Mouse (Mus musculus) MN1 (cell line): ENCODE data around the gene Pik3ip1.
A peak's percentile ranks its signal among the peaks of the same experiment; 100 is the strongest.

Experiments
- DNase-seq: peaks from one replicate; pipeline ENCODE4 v3.0.0-alpha.2; 2016; ENCODE audit warnings: low spot score

The Pik3ip1 gene

GRCm38 (mm10) chr11:3337173-3337955, 7.2 kb downstream of the Pik3ip1 start:
- DNase-seq = peak; percentile 87

DNA sequence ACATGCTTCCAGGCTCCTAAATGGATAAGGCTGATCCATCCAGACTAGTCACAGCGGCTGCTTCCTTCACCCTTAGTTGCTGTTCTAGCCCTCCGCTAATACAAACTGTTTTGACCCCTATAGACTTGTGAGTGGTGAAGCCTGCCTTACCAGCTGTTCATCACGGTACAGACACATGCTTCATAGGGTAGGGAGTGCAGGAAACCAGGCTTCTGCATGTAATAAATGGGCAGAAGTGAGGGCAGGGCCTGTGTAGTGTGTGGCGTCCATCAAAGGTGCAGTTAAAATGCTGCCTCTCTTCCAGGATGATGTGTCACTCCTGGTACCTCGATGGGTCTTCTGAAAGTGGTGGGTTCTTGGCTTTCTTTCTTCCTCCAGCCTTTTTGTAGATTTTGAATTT, 7.8 kb downstream of the Pik3ip1 start:
- DNase-seq = no peak

GRCm38 (mm10) chr11:3341476-3341875, 11.3 kb downstream of the Pik3ip1 start:
- DNase-seq = no peak

DNA sequence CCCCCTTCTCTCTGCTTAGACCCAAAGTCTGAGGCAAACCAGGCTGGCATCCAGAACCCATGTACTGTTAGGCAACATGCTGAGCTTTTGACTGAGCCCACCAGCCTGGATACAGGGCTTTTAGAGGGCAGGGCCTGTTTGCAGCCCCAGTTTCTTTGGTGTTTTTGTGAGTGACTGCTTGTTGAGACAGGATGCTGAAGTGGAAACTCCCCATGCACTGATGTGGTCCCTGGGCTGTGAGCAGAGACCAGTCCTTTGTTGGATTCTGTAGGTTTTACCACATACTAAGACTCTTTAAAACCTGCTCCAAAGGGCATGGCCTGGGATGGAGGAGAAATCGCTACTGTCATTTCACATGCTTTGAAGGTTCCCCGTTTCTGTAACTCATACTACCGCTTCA, 14.7 kb downstream of the Pik3ip1 start:
- no peak for DNase-seq

- no peak for DNase-seq
These were observed 16.1 kb downstream of the Pik3ip1 start for GRCm38 (mm10) chr11:3346351-3346750.

DNA sequence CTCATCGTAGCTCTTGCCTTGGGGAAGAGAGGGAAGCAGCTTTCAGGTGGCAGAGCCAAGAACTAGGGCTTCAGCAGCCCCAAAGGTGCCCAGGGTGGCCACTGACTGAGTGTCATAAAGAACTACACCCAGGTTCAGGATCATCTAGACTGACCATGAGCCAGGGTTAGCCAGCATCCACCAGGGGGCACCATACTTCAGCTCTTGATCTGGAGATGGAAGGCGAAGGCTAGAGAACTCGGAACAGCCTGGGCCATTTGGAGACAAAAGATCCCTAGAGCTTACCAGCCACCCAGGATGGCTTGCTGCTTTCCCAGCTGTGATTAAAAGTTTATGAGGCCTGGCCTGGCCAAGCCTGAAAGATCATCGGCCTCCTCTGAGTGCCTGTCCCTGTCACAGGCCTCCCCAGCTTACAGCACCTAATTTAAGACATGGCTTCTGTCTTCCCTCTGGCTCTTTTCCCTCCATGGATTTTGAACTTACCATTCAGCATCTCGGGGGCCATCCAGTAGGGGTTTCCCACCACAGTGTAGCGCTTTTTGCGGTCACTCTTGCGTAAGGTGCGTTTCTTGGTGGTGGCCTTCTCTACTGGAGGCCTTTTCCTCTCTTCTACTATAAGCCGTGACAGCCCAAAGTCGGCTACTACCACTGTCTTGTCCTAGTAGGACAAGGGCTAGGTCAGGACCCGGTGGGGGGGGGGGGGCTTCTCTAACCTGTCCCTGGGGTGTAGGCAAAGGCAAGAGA, 17.1 kb downstream of the Pik3ip1 start:
- DNase-seq = peak; percentile 95

DNA sequence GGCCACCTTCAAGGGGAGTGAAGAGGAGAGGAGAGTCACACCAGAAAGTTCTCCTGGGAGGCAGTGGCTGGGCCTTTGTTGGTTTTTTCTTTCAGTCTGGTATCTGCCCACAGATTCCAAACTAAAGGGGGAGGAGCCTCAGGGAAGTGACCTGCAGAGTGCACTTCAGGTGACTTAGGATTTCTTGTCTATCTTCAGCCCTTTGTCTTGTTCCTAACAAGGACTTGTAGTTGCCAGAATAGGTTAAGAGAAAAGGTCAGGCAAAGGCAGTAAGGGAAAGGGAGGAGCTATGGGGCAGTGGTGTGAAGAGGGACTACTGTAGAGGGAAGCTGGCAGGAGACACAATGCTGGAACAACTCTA, 17.6 kb downstream of the Pik3ip1 start:
- no peak for DNase-seq

GRCm38 (mm10) chr11:3348576-3349342, 18.6 kb downstream of the Pik3ip1 start:
- peak; percentile 81 for DNase-seq

DNA sequence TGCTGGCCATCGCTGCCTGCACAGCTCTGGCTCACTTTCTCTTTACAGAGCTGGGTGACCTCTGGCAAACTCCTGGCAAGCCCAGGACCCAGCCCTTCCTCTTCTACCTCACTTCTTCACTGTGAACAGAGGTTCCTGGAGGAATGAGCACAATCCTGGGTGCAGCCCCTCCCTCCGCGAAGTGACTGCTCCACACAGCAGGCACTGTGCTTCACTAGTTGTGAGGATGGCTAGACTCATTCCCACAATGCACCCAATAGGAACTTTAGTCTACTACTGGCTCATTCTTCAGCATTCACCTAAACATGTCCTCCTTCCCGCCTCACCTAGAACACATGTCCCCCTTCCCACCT, 19.1 kb downstream of the Pik3ip1 start:
- no peak for DNase-seq

DNA sequence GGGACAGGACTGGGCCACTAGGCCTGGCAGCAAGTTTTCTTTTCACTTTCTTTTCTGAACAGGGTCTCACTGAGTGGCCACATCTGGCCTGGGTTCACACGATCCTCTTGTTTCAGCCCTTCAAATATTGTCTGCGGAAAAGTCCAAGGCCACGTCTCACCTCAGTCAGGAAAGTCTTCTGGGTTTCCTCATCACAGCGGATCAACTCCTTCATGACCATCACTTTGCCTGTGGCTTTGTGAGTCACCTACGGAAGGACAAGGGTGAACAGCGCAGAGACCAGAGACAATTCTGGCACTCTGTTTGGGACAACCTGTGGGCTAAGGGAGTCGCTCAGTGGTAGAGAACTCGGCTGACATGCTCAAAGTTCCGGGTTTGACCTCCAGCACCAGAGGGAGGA, 21.9 kb downstream of the Pik3ip1 start:
- DNase-seq = no peak

DNA sequence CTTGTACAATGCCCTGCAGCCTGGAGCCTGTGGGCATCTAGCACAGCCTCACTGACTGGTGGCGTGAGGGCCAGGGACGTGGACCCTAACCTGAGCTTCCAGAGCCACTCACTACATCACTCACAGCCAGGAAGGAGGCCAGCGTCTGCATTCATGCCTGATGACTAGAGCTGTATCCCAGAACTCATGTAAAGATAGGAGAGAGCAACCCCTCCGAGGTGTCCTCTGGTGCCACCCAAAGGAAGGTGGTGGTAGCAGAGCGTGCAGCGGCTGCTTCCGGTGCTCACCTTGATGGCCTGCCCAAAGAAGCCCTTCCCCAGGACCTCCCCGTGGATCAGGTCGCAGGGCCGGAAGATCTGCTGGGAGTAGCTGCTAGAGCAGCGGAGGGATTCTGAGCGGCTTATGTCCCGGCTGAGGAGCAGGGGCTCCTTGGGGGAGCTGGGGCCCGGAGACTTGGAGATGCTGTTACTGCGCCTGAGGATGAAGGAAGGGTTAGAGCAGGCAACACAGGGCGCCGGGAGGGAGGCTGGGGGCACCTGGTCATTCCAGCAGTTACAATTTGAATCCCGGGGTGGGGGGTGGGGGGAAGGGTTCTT, 22.9 kb downstream of the Pik3ip1 start:
- DNase-seq = peak; percentile 49

GRCm38 (mm10) chr11:3362854-3363253, 32.7 kb downstream of the Pik3ip1 start:
- DNase-seq = no peak

DNA sequence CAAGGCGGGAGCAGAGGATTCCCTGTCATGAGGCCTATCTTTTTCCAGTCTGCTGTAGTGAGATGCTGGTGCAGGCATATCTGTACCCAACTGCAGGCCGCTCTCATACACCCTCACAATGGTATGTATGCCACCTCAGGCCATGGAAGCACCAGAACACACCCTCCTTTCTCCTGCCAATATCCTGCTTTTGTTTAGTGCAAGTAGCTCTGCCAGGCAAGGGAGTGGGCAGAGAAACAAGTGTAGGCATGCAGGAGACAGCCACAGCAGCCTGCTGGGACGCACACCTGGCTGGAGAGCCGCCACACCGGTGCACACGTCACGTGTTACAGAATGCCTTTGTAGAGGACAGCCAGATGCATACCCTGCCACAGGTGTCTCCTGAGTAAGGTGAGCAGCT, 36.2 kb downstream of the Pik3ip1 start:
- DNase-seq = no peak

DNA sequence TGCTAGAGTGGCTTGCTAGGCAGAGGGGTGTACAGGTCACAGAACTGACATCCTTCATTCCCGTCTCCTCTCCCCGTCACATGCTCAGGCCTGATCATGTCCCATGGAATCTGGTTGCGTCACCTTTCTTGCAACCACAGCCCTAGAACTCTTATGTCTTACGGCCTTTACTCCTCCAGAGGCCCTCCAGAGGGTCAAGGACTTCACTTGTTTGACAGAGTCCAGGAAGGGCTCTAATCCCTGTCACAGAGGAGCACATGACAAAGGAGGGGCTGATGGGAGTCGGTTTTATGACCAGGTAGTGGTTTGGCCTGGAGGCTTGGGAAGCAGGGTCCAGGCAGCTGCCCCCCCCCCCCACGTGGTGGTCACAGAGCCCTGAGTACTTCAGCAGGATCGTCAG, 38.8 kb downstream of the Pik3ip1 start:
- no peak for DNase-seq

DNA sequence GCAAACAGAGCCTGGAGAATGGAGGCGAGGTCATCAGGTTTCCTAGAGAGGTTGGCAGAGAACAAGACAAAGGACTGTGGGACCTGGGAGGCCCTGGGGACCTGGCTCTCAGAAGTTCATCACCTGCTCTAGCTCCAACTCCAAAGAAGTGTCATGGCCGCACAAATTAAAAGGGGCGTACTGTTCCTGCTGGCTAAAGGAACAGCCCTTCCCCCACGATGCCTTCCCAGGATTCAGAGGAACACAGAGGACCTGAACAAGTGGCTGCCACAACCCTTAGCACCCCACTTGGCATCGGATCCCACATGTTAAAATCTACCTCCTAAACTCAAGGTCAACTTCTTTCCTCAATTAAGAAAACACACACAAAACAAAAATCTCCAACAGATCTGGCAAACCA, 39.2 kb downstream of the Pik3ip1 start:
- peak; percentile 33 for DNase-seq

DNA sequence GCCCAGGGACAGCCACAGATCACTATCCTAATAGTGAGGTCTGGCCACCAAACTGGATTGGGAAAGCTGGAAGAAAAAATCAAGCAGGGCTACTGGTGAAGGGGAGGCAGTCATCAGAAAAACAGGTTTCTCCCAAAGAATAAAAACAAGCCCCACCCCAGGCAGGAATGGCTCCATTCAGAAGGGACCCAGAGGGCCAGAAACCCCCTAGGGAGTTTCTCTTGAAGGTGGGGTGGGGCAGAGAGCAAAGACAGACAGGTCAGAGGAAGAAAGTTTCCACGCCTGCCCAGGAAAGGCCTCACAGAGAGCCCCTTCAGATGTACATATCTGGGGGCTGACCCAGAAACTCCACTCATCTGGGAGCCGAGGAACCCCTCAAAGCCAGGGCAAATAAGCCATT, 40.0 kb downstream of the Pik3ip1 start:
- DNase-seq = peak; percentile 39

GRCm38 (mm10) chr11:3370928-3371598, 40.9 kb downstream of the Pik3ip1 start:
- peak; percentile 94 for DNase-seq

DNA sequence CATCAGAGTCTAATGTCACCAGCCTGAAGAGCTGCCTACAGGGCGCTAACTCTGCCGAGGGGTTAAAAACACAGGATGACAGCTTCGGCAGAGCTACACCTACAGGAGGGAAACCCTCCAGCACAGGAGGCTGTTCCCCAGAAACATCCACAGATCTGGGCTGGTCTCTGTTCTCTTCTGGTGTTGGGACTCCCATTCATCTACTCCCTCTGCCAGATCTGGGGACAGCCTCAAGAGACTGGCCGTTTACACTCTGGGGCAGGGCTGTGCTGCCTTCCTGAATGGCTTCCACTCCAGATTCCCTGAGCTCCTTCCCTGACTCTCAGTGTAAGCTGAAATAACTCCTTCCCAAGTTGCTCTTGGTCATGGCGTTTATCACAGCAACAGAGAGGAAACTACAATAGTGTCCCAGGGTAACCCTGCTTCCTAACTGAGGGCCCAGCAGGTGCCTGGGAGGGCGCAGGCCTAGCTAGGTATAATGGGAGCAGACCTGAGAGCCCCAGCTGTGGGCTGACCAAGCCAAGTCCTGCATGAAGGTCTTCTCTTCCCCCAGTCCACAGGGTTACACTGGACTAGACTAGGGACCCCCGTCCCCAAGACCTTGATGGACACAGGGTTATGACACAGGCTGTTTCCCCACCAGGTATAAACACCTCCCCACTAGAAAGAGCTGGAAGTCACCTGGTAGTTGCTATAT, 41.5 kb downstream of the Pik3ip1 start:
- DNase-seq = no peak

GRCm38 (mm10) chr11:3373591-3374292, 43.5 kb downstream of the Pik3ip1 start:
- DNase-seq = peak; percentile 81

- DNase-seq = peak; percentile 60
These were observed 44.1 kb downstream of the Pik3ip1 start for GRCm38 (mm10) chr11:3374293-3374645.

GRCm38 (mm10) chr11:3374741-3375140, 44.5 kb downstream of the Pik3ip1 start:
- DNase-seq = peak; percentile 64
